Mouse (Mus musculus) C2C12 (cell line): ENCODE results near the gene Hcst. TPM values are rescaled to one million over a fixed set of nuclear protein-coding genes. Genes with fewer than 3 reads are reported as not detected.

Source experiments
- H3K27me3 ChIP-seq: one replicate; pipeline ENCODE4 v1.6.1; 2011; ENCODE audit not compliant: control insufficient read depth, insufficient read depth, insufficient read length
- H3K36me3 ChIP-seq: one replicate; pipeline ENCODE4 v1.6.1; 2011; ENCODE audit not compliant: control insufficient read depth, insufficient read depth
- H3K4me3 ChIP-seq: one replicate; pipeline ENCODE4 v1.5.1; 2011; ENCODE audit warnings: mild to moderate bottlenecking, control low read depth; ENCODE audit not compliant: poor library complexity, insufficient read depth, severe bottlenecking
- H3K79me2 ChIP-seq: one replicate; pipeline ENCODE4 v1.6.1; 2011; ENCODE audit not compliant: control insufficient read depth, insufficient read depth
- H3K79me3 ChIP-seq: one replicate; pipeline ENCODE4 v1.6.1; 2011; ENCODE audit warnings: low read depth, control low read depth
- H3ac ChIP-seq: one replicate; pipeline ENCODE3; 2011; ENCODE audit warnings: low read depth; ENCODE audit not compliant: control insufficient read depth, insufficient read length
- CEBPB ChIP-seq: IDR thresholded peaks from one replicate; pipeline ENCODE4 v1.6.1; 2011; ENCODE audit warnings: low read depth, mild to moderate bottlenecking, control low read depth, moderate library complexity
- CTCF ChIP-seq: IDR thresholded peaks from one replicate; pipeline ENCODE4 v1.5.1; 2011; ENCODE audit not compliant: control insufficient read depth, insufficient read depth, insufficient read length
- FOSL1 ChIP-seq: IDR thresholded peaks from one replicate; pipeline ENCODE4 v1.8.0; 2011; ENCODE audit warnings: mild to moderate bottlenecking, low read length; ENCODE audit not compliant: poor library complexity, insufficient read depth, severe bottlenecking
- MAX ChIP-seq: IDR thresholded peaks from one replicate; pipeline ENCODE4 v1.6.1; 2011; ENCODE audit warnings: mild to moderate bottlenecking, control low read depth
- MYOD1 ChIP-seq: IDR thresholded peaks from one replicate; pipeline ENCODE4 v1.6.1; 2011; ENCODE audit warnings: low read depth; ENCODE audit not compliant: control insufficient read depth, insufficient read length
- MYOG ChIP-seq: IDR thresholded peaks from one replicate; pipeline ENCODE4 v1.6.1; 2011; ENCODE audit not compliant: control insufficient read depth, insufficient read length; ENCODE audit errors: extremely low read depth
- USF1 ChIP-seq: IDR thresholded peaks from one replicate; pipeline ENCODE4 v1.6.1; 2011; ENCODE audit warnings: low read depth, mild to moderate bottlenecking, control low read depth, moderate library complexity
- polyA plus RNA-seq: library from polyadenylated mRNA; unstranded; fragments of >200 nt; fragmentation: generic; extraction: Trizol; gene quantifications from one replicate; pipeline ENCODE4 v1.2.1, GENCODE M21; 2012; ENCODE audit warnings: missing spikeins

Gene Hcst
- polyA plus RNA-seq, 1 experiment, result not detected

DNA sequence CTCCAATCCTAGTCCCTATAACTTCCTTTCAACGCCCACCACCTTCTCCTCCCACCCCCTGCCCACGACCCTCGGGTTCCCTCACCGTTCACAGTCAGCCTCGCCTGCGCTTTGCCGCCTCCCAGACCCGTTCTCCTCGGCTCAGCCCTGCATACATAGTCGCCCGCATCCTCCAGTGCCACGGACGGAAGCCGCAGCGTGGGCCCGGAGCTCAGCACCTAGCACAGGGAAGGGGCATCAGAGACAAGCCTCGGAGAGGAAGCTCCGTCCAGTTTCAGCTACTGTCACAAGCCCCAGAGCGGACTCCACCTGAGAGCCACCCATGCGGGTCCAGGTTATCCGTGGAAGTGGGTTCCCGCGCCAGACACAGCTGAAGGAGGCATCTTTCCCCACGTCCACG, 33.7 kb upstream of the Hcst start:
- Histone ChIP-seq H3K36me3 (no peaks in the 10 kb centered on the region), H3K79me2 (no peaks in the 10 kb centered on the region), H3K79me3 (no peaks in the 10 kb centered on the region), H3ac (no peak overlapping the region), H3K27me3 (peaks cover 61% of the 10 kb centered on the region), H3K4me3 (no peak overlapping the region)
- TF ChIP-seq CTCF (no peak), MAX (no peak), USF1 (no peak), FOSL1 (no peak), MYOG (no peak), CEBPB (no peak), MYOD1 (no peak)

DNA sequence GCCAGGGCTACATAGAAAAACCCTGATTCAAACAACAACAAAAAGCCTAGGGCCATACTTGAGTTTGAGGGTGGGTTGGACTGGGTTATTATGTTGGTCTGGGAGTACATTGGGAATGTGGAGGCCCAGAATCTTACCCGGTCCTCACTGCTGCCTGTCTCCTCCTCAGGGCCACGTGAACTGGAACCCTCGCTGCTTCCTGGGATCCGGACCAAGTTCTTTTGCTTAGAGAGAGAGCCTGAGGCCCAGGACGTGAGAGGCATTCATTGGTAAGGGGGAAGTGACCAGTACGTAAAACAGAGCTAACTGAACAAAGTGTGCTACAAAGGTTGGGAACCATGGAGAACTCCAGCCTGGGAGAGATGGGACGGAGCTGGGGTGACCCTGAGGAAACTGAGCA, 30.6 kb upstream of the Hcst start:
- TF ChIP-seq CTCF (no peak), MAX (no peak), CEBPB (no peak), FOSL1 (no peak)
- Histone ChIP-seq H3K79me2 (no peaks in the 10 kb centered on the region), H3K27me3 (peaks cover 42% of the 10 kb centered on the region), H3K79me3 (no peaks in the 10 kb centered on the region), H3K36me3 (no peaks in the 10 kb centered on the region), H3K4me3 (no peak overlapping the region), H3ac (no peak overlapping the region)

DNA sequence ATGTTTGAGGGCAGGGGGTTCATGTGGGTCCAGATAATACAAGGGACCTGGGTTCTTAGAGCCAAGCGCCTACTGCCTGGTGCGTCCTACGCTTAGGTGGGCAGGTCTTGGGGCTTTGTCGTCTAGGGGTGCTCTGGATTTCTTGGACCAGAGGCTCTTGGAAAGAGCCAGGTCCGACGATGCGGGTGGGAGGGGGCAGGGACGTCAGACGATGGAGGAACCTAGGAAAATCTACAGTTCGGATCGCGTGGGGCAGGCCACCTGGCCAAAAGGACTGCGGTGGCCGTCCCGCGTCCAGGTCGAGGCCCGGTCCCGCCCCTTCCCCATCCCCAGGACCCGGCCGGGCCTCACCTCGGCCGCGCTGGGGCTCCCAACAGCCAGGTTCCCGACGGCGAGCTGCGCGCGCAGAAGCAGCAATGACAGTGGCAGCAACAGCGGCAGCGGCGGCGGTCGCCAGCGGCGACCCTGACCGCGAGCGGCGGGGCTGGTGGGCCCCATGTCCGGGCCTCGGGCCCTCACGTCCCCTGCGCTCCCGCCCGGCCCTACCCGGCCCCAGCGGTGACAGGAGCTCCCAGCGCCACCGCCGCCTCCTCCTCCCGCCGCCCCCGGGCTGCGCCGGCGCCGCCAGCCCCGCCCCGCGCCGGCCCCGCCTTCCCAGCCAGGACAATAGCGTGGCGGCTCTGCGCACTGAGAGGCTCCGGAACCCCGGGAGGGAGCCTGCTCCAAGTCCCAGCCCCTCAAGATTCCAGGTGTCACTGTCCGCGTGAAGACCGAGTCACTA, 25.5 kb upstream of the Hcst start, which contains the start of gene Aplp1:
Aplp1 (minus strand) TSS at position 565 of the 781 bp plus-strand sequence.
- H3K27me3 ChIP-seq, result peaks cover 27% of the 10 kb centered on the region
- no peak within 1 kb of the TSS for H3ac ChIP-seq
- H3K79me2 ChIP-seq, result no peaks in the 10 kb centered on the region
- H3K36me3 ChIP-seq, result no peaks in the 10 kb centered on the region
- H3K4me3 ChIP-seq, result no peak within 1 kb of the TSS
- TF ChIP-seq CTCF (no peak), MYOD1 (no peak), CEBPB (no peak), MAX (no peak), MYOG (no peak), FOSL1 (no peak), USF1 (no peak)
- H3K79me3 ChIP-seq, result no peaks in the 10 kb centered on the region

DNA sequence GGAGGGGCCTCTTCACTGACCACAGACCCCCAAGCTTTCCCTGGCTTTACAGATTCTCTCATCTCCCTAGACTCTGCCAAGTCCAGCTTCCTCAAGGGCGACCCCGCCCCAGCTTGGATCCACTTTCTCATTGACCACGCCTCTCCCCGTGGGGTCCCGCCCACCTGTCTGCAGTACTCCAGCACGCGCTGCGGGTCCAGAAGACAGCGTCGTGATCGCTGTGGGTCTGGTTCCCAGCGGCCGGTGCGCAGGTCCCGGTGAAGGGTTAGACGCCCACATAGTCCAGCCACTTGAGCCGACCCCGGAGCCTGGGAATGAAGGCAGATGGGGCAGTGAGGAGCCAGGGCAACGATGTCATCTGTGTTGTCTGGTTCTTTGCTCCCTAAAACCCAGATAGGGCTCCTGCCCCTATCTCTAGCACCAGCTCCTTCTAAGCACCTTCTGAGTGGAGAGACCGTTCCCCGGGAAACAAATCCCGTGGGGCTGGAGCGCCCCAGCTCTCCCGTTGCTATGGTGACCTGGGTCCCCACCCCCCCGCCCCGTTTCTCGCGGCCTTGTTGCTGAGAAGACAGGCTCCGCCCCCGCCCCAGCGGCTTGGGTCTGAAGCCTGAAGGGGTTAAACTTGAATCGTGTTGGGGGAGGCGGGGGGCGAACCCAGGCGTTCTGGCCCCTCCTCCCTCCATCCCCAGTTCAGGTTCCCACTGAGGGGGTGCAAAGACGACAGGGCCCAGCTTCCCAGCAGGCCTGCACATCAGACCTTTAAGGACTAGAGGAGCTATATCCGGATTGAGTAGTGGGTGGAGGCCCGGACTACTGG, 24.7 kb upstream of the Hcst start:
- H3K27me3 ChIP-seq, result peaks cover 27% of the 10 kb centered on the region

DNA sequence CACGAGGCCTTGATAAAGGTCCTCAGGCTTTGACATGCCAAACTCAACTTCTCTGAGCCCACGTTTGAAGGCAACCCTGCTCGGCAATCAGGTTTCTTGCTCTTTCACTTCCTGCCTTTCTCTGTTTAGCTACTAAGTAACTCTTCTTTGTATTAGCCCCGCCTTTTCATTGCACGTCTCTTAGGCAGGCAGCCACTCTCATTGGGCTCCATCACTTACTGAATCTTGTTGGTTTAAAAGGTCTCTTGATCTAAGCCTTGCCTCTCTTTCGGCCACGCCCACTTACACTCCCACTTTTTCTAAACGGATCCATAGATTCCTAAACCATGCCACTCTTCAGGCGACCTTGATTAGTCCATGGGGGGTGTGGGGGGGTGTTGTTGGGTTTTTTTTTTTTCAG, 24.0 kb upstream of the Hcst start:
- Histone ChIP-seq H3ac (no peak overlapping the region), H3K79me3 (no peaks in the 10 kb centered on the region), H3K4me3 (no peak overlapping the region), H3K36me3 (no peaks in the 10 kb centered on the region), H3K27me3 (peaks cover 27% of the 10 kb centered on the region), H3K79me2 (no peaks in the 10 kb centered on the region)
- TF ChIP-seq MYOG, result no peak
- TF ChIP-seq CTCF, result no peak
- no peak for TF ChIP-seq USF1
- TF ChIP-seq MYOD1, result no peak
- no peak for TF ChIP-seq MAX
- no peak for TF ChIP-seq FOSL1
- TF ChIP-seq CEBPB, result no peak

More for the DNA sequence above, 24.7 kb upstream of the Hcst start:
- Histone ChIP-seq H3ac (no peak overlapping the region), H3K79me3 (no peaks in the 10 kb centered on the region), H3K4me3 (no peak overlapping the region), H3K79me2 (no peaks in the 10 kb centered on the region), H3K36me3 (no peaks in the 10 kb centered on the region)
- TF ChIP-seq CTCF (no peak), MAX (no peak), MYOG (no peak), FOSL1 (no peak), MYOD1 (no peak), CEBPB (no peak), USF1 (no peak)
